Mouse (Mus musculus) A20 (cell line): ENCODE results near the gene Tlk1.
A peak's percentile ranks its signal among the peaks of the same experiment; 100 is the strongest.
"Not testable (repeated sequence)": the region's sequence is repeated elsewhere in the genome, so short reads cannot be mapped to it uniquely, and the experiment has no call there.

ENCODE experiments used
- DNase-seq: peaks from one replicate; pipeline ENCODE4 v3.0.0-alpha.2; 2011; ENCODE audit warnings: low read depth, low spot score

Gene Tlk1

GRCm38 (mm10) chr2:70833261-70833660 lies 7.7 kb upstream of the Tlk1 start:
- DNase-seq = no peak

- DNase-seq = no peak
Observed at GRCm38 (mm10) chr2:70831709-70832350, 6.3 kb upstream of the Tlk1 start.

GRCm38 (mm10) chr2:70830683-70831082 lies 5.2 kb upstream of the Tlk1 start:
- DNase-seq = no peak

GRCm38 (mm10) chr2:70829946-70830610 lies 4.5 kb upstream of the Tlk1 start:
- DNase-seq = no peak

- DNase-seq = no peak
Observed at GRCm38 (mm10) chr2:70827780-70828179, 2.3 kb upstream of the Tlk1 start.

- DNase-seq = peak; percentile 52
Observed at GRCm38 (mm10) chr2:70826436-70827230, 1.1 kb upstream of the Tlk1 start.

- DNase-seq = peak; percentile 85
Observed at GRCm38 (mm10) chr2:70824838-70825370, 624 bp downstream of the Tlk1 start.

- DNase-seq = peak; percentile 42
Observed at GRCm38 (mm10) chr2:70823926-70824800, 1.4 kb downstream of the Tlk1 start.

- no peak for DNase-seq
Observed at GRCm38 (mm10) chr2:70823434-70823833, 2.1 kb downstream of the Tlk1 start.

- DNase-seq = no peak
Observed at GRCm38 (mm10) chr2:70816939-70817338, 8.6 kb downstream of the Tlk1 start.

GRCm38 (mm10) chr2:70816016-70816415 lies 9.5 kb downstream of the Tlk1 start:
- no peak for DNase-seq

- DNase-seq = no peak
Observed at GRCm38 (mm10) chr2:70813608-70814007, 11.9 kb downstream of the Tlk1 start.

GRCm38 (mm10) chr2:70811476-70811875 lies 14.1 kb downstream of the Tlk1 start:
- no peak for DNase-seq

GRCm38 (mm10) chr2:70809921-70810320 lies 15.6 kb downstream of the Tlk1 start:
- no peak for DNase-seq

GRCm38 (mm10) chr2:70808681-70809080 lies 16.8 kb downstream of the Tlk1 start:
- DNase-seq = no peak

GRCm38 (mm10) chr2:70807678-70808077 lies 17.9 kb downstream of the Tlk1 start:
- DNase-seq = not testable (repeated sequence)

- DNase-seq = no peak
Observed at GRCm38 (mm10) chr2:70806020-70806419, 19.5 kb downstream of the Tlk1 start.

- not testable (repeated sequence) for DNase-seq
Observed at GRCm38 (mm10) chr2:70803696-70804095, 21.8 kb downstream of the Tlk1 start.

- no peak for DNase-seq
Observed at GRCm38 (mm10) chr2:70802658-70803057, 22.9 kb downstream of the Tlk1 start.

- no peak for DNase-seq
Observed at GRCm38 (mm10) chr2:70801543-70801942, 24.0 kb downstream of the Tlk1 start.

GRCm38 (mm10) chr2:70800396-70800795 lies 25.1 kb downstream of the Tlk1 start:
- DNase-seq = no peak
